Mouse (Mus musculus): Measurements from ENCODE around the gene Wdr24.

DNA sequence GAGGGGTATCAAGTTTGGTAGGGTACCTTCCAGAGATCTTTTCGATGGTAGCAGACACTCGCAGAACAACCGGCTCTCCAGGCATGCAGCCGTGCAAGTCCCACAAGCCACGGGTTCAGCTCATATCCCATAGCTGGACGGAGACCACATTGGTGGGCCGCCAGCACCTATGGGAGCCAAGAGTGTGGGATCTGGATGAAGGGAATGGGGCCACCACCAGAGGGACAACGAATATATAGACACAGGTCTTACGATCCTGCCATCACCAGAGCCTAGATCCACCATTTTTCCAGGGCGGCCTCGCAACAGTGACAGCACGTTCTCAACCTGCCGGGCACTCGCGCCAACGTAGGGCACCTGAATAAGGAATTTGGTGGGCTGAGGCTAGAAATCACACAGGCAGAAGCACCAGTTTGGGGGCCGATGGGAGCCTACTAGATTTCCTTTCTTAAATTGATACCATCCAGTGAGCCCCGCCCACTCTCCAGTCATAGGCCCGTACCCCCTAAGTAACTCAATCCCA, 32.0 kb upstream of the Wdr24 start:
- TF ChIP-seq TAL1 (IDR thresholded peaks at IDR 0.05; ENCODE audit: low read length): no peak
- no peak for TF ChIP-seq GATA1 (IDR thresholded peaks at IDR 0.05; ENCODE audit: low read length)
